Mouse (Mus musculus): Measurements from ENCODE around the gene Prdm10. TPM values are rescaled to one million over a fixed set of nuclear protein-coding genes. Genes with fewer than 3 reads are reported as not detected.

The Prdm10 gene
- polyA plus RNA-seq, 2 experiments, result 5.5 to 14.6 TPM

DNA sequence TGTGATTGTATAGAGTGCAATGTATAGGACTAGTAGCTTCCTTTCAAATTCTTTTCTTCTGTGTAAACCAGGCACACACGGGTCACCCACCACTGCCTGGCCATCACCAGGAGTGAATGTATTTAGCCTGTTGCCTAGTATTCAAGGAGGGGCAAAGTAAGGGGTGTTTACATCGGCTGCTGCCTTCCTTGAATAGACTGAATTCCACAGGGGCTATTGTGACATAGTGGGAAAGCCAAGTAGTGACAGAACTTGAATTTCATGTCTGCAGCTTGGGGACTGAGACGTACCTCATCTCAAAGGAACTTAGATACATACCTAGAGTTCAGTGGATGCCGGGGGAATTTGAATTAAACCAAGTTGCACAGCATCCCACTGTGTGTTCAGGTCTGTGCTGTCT lies 41.2 kb downstream of the Prdm10 start:
- no peak for TF ChIP-seq POLR2A (IDR thresholded peaks at IDR 0.05; ENCODE audit: borderline replicate concordance, extremely low read depth, insufficient read depth, insufficient read length)
- no peak overlapping the region for H3K27ac ChIP-seq (replicated peaks; ENCODE audit: low read depth, low read length)
- H3K9ac ChIP-seq (ENCODE audit: low read depth, low read length, severe bottlenecking), result no peak overlapping the region
- no peaks in the 10 kb centered on the region for H3K4me1 ChIP-seq (ENCODE audit: control insufficient read depth, insufficient read depth, low read length)
- DNase-seq (ENCODE audit: low spot score) (peak; percentile 32), ATAC-seq (ENCODE audit: low FRiP score, low read depth) (no peak)
- no peaks in the 10 kb centered on the region for H3K9me3 ChIP-seq (ENCODE audit: control insufficient read depth, low read length)
- H3K27me3 ChIP-seq (ENCODE audit: control insufficient read depth, insufficient read depth, low read length), result no peaks in the 10 kb centered on the region
- 61% methylated on average over 4 of the region's 4 CpGs for WGBS
- no peak overlapping the region for H3K4me3 ChIP-seq (replicated peaks; ENCODE audit: low read length)
- H3K36me3 ChIP-seq (ENCODE audit: control insufficient read depth, insufficient read depth, low read length), result no peaks in the 10 kb centered on the region
- H3K4me2 ChIP-seq (replicated peaks; ENCODE audit: low read depth, low read length, severe bottlenecking), result no peak overlapping the region

DNA sequence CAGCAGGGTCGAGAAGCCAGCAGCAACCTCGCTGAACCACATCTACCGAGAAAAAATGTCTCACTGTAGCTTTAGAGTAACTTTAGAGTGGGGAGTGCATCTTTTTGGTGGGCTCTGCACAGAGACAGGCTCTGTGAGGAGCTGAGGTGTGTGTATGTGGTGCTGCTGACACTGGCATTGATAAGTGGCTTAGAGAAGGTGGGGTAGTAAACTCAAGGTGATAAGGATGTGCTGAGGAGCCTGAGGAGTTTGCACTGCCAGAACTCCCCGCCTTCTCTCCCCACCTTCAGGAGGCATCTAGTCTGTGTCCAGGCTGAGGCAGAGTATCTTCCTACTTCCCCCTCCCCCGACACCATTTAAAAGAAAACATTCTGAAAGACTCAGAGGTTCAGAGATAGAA lies 41.8 kb downstream of the Prdm10 start:
- DNase-seq (ENCODE audit: low spot score) (no peak), ATAC-seq (ENCODE audit: low FRiP score, low read depth) (no peak)
- no peaks in the 10 kb centered on the region for H3K9me3 ChIP-seq (ENCODE audit: control insufficient read depth, low read length)
- no peaks in the 10 kb centered on the region for H3K36me3 ChIP-seq (ENCODE audit: control insufficient read depth, insufficient read depth, low read length)
- no peak overlapping the region for H3K4me2 ChIP-seq (replicated peaks; ENCODE audit: low read depth, low read length, severe bottlenecking)
- no peaks in the 10 kb centered on the region for H3K27me3 ChIP-seq (ENCODE audit: control insufficient read depth, insufficient read depth, low read length)
- 74% methylated on average over 5 of the region's 5 CpGs for WGBS
- no peaks in the 10 kb centered on the region for H3K4me1 ChIP-seq (ENCODE audit: control insufficient read depth, insufficient read depth, low read length)
- H3K27ac ChIP-seq (replicated peaks; ENCODE audit: low read depth, low read length), result no peak overlapping the region
- no peak overlapping the region for H3K9ac ChIP-seq (ENCODE audit: low read depth, low read length, severe bottlenecking)
- no peak for TF ChIP-seq POLR2A (IDR thresholded peaks at IDR 0.05; ENCODE audit: borderline replicate concordance, extremely low read depth, insufficient read depth, insufficient read length)
- H3K4me3 ChIP-seq (replicated peaks; ENCODE audit: low read length), result no peak overlapping the region

DNA sequence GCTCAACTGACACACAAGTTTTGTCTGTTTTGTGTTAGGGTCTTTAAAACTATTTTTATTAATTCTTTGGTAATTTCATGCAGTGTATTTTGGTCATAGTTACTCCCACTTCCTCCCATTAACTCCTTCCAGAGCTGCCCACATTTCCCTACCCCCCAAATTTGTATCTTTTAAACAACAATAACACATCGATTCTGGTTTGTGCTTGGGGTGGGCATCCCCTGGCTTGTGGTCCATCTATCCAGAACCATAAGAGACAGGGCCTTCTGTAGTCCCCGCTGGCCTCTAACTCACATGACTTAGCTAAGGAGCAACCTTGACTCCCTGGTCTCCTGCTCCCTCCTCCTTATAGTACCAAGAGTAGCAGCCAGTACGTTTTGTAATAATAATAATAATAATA lies 50.5 kb downstream of the Prdm10 start:
- Histone ChIP-seq H3K36me3 (ENCODE audit: control insufficient read depth, insufficient read depth, low read length) (peaks cover 24% of the 10 kb centered on the region), H3K4me3 (replicated peaks; ENCODE audit: low read length) (no peak overlapping the region), H3K4me2 (replicated peaks; ENCODE audit: low read depth, low read length, severe bottlenecking) (no peak overlapping the region), H3K27ac (replicated peaks; ENCODE audit: low read depth, low read length) (no peak overlapping the region), H3K4me1 (ENCODE audit: control insufficient read depth, insufficient read depth, low read length) (no peaks in the 10 kb centered on the region), H3K9me3 (ENCODE audit: control insufficient read depth, low read length) (no peaks in the 10 kb centered on the region), H3K27me3 (ENCODE audit: control insufficient read depth, insufficient read depth, low read length) (no peaks in the 10 kb centered on the region), H3K9ac (ENCODE audit: low read depth, low read length, severe bottlenecking) (no peak overlapping the region)
- 86% methylated on average over 3 of the region's 3 CpGs for WGBS
- no peak for DNase-seq (ENCODE audit: low spot score)
- ATAC-seq (ENCODE audit: low FRiP score, low read depth), result no peak
- TF ChIP-seq POLR2A (IDR thresholded peaks at IDR 0.05; ENCODE audit: borderline replicate concordance, extremely low read depth, insufficient read depth, insufficient read length), result no peak

DNA sequence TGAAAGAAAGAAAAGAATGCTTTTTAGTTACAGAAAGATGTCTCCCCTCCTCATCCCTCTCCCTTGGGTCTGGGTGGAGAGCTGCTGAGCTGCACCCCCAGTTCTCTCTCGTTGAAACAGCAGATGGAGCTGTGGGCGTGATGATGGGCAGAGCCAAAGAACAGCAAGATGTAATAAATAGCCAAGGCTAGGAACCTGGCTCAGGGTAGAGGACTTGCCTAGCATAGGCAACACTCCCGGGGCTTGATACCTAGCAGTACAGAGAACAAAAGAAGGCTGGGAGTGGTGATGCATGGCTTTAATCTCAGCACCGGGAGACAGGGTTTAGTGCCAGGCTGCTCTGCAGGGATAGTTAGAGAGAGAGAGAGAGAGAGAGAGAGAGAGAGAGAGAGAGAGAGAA lies 50.9 kb downstream of the Prdm10 start:
- peaks cover 25% of the 10 kb centered on the region for H3K36me3 ChIP-seq (ENCODE audit: control insufficient read depth, insufficient read depth, low read length)
- H3K27me3 ChIP-seq (ENCODE audit: control insufficient read depth, insufficient read depth, low read length), result no peaks in the 10 kb centered on the region
- no peak for DNase-seq (ENCODE audit: low spot score)
- WGBS, result 53% methylated on average over 4 of the region's 4 CpGs
- H3K4me2 ChIP-seq (replicated peaks; ENCODE audit: low read depth, low read length, severe bottlenecking), result no peak overlapping the region
- H3K9ac ChIP-seq (ENCODE audit: low read depth, low read length, severe bottlenecking), result no peak overlapping the region
- no peak for TF ChIP-seq POLR2A (IDR thresholded peaks at IDR 0.05; ENCODE audit: borderline replicate concordance, extremely low read depth, insufficient read depth, insufficient read length)
- H3K27ac ChIP-seq (replicated peaks; ENCODE audit: low read depth, low read length), result no peak overlapping the region
- no peak overlapping the region for H3K4me3 ChIP-seq (replicated peaks; ENCODE audit: low read length)
- H3K4me1 ChIP-seq (ENCODE audit: control insufficient read depth, insufficient read depth, low read length), result no peaks in the 10 kb centered on the region
- H3K9me3 ChIP-seq (ENCODE audit: control insufficient read depth, low read length), result no peaks in the 10 kb centered on the region
- ATAC-seq (ENCODE audit: low FRiP score, low read depth), result no peak

DNA sequence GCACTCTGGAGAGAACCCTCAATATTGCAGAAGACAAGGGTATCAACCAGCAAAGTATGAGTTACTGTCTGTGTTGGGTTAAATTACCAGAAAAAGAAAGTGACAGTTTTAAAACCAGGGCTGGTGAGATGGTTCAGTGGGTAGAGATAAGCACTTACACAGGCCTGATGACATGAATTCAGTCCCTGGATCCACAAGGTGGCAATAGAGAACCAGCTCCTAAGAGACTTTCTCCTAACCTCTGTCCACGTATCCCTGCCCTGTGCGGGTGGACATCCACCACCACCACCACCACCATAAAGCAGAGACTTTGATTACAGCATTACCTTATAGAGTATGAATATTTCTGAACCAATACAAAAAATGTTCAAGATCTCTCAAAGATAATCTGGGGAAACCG lies 51.6 kb downstream of the Prdm10 start:
- Histone ChIP-seq H3K27ac (replicated peaks; ENCODE audit: low read depth, low read length) (no peak overlapping the region), H3K4me1 (ENCODE audit: control insufficient read depth, insufficient read depth, low read length) (no peaks in the 10 kb centered on the region), H3K4me2 (replicated peaks; ENCODE audit: low read depth, low read length, severe bottlenecking) (no peak overlapping the region), H3K36me3 (ENCODE audit: control insufficient read depth, insufficient read depth, low read length) (peaks cover 25% of the 10 kb centered on the region), H3K9me3 (ENCODE audit: control insufficient read depth, low read length) (no peaks in the 10 kb centered on the region), H3K9ac (ENCODE audit: low read depth, low read length, severe bottlenecking) (no peak overlapping the region), H3K27me3 (ENCODE audit: control insufficient read depth, insufficient read depth, low read length) (no peaks in the 10 kb centered on the region), H3K4me3 (replicated peaks; ENCODE audit: low read length) (no peak overlapping the region)
- DNase-seq (ENCODE audit: low spot score), result no peak
- no peak for TF ChIP-seq POLR2A (IDR thresholded peaks at IDR 0.05; ENCODE audit: borderline replicate concordance, extremely low read depth, insufficient read depth, insufficient read length)
- 75% methylated on average over 3 of the region's 3 CpGs for WGBS
- ATAC-seq (ENCODE audit: low FRiP score, low read depth), result no peak

DNA sequence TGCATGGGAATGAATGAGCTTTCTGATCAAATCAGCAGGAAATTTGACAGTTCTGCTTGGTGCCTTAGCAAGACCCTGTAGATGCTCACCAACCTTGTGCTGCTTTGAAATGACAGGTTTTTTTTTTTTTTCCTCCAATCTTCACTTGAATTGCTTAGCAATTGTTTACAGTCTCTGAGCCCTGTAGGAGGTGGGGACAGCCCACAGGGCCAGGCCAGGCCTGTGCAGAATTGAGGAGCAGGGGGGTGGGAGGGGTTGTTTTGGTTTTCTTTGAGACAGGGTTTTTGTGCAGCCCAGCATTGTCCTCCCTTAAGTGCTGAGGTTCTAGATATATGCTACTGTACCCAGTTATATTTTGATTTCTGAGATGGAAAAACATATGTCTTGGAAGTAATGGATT lies 52.5 kb downstream of the Prdm10 start:
- DNase-seq (ENCODE audit: low spot score), result no peak
- H3K4me1 ChIP-seq (ENCODE audit: control insufficient read depth, insufficient read depth, low read length), result no peaks in the 10 kb centered on the region
- no peaks in the 10 kb centered on the region for H3K9me3 ChIP-seq (ENCODE audit: control insufficient read depth, low read length)
- H3K4me2 ChIP-seq (replicated peaks; ENCODE audit: low read depth, low read length, severe bottlenecking), result no peak overlapping the region
- no peak overlapping the region for H3K9ac ChIP-seq (ENCODE audit: low read depth, low read length, severe bottlenecking)
- peaks cover 20% of the 10 kb centered on the region for H3K36me3 ChIP-seq (ENCODE audit: control insufficient read depth, insufficient read depth, low read length)
- TF ChIP-seq POLR2A (IDR thresholded peaks at IDR 0.05; ENCODE audit: borderline replicate concordance, extremely low read depth, insufficient read depth, insufficient read length), result no peak
- H3K27me3 ChIP-seq (ENCODE audit: control insufficient read depth, insufficient read depth, low read length), result no peaks in the 10 kb centered on the region
- H3K4me3 ChIP-seq (replicated peaks; ENCODE audit: low read length), result no peak overlapping the region
- ATAC-seq (ENCODE audit: low FRiP score, low read depth), result no peak
- no peak overlapping the region for H3K27ac ChIP-seq (replicated peaks; ENCODE audit: low read depth, low read length)
